Mouse (Mus musculus): ENCODE data around the gene Susd4. TPM values are rescaled to one million over a fixed set of nuclear protein-coding genes. Genes with fewer than 3 reads are reported as not detected.

Gene Susd4
- total and polyA plus RNA-seq, 2 experiments = 1.3 to 8.3 TPM

- DNase-seq (ENCODE audit: extremely low read depth, low read depth, low spot score) = peak; percentile 78
- H3K4me1 ChIP-seq (ENCODE audit: control insufficient read depth, insufficient read depth, low read length) = peaks cover 11% of the 10 kb centered on the region; the same call in 1 of the 2 replicates
- H3K36me3 ChIP-seq (ENCODE audit: control insufficient read depth, insufficient read depth, low read length) = no peaks in the 10 kb centered on the region
- no peak overlapping the region for H3K9ac ChIP-seq (ENCODE audit: low read depth, low read length)
- H3K27ac ChIP-seq (replicated peaks; ENCODE audit: insufficient read depth, low read depth, low read length) = no peak overlapping the region
- no peaks in the 10 kb centered on the region for H3K27me3 ChIP-seq (ENCODE audit: control insufficient read depth, insufficient read depth, low read length)
- TF ChIP-seq POLR2A (IDR thresholded peaks at IDR 0.05; ENCODE audit: extremely low read depth, insufficient read depth, low read length) = no peak
- TF ChIP-seq CTCF (IDR thresholded peaks at IDR 0.05; ENCODE audit: low read depth, low read length) = no peak
- no peak overlapping the region for H3K4me3 ChIP-seq (ENCODE audit: insufficient read depth, low read depth, low read length)
- 54% methylated on average over 4 of the region's 4 CpGs for WGBS
- no peaks in the 10 kb centered on the region for H3K79me2 ChIP-seq (ENCODE audit: control insufficient read depth, insufficient read depth, low read length)
These were observed 150.7 kb downstream of the Susd4 start for GRCm38 (mm10) chr1:182914121-182914908.

- TF ChIP-seq POLR2A (IDR thresholded peaks at IDR 0.05; ENCODE audit: extremely low read depth, insufficient read depth, low read length) = no peak
- WGBS = 64% methylated on average over 5 of the region's 5 CpGs
- H3K4me1 ChIP-seq (ENCODE audit: control insufficient read depth, insufficient read depth, low read length) = peaks cover 11% of the 10 kb centered on the region; the same call in 1 of the 2 replicates
These were observed 152.5 kb downstream of the Susd4 start for GRCm38 (mm10) chr1:182916166-182916565.

GRCm38 (mm10) chr1:182918718-182919346 lies 155.2 kb downstream of the Susd4 start:
- H3K9ac ChIP-seq (ENCODE audit: low read depth, low read length) = no peak overlapping the region
- H3K27me3 ChIP-seq (ENCODE audit: control insufficient read depth, insufficient read depth, low read length) = no peaks in the 10 kb centered on the region
- H3K4me1 ChIP-seq (ENCODE audit: control insufficient read depth, insufficient read depth, low read length) = peaks cover 11% of the 10 kb centered on the region; the same call in 1 of the 2 replicates
- no peak overlapping the region for H3K27ac ChIP-seq (replicated peaks; ENCODE audit: insufficient read depth, low read depth, low read length)
- no peaks in the 10 kb centered on the region for H3K79me2 ChIP-seq (ENCODE audit: control insufficient read depth, insufficient read depth, low read length)
- TF ChIP-seq CTCF (IDR thresholded peaks at IDR 0.05; ENCODE audit: low read depth, low read length) (no peak), POLR2A (IDR thresholded peaks at IDR 0.05; ENCODE audit: extremely low read depth, insufficient read depth, low read length) (no peak)
- H3K4me3 ChIP-seq (ENCODE audit: insufficient read depth, low read depth, low read length) = no peak overlapping the region
- 73% methylated on average over 8 of the region's 8 CpGs for WGBS
- no peak for DNase-seq (ENCODE audit: extremely low read depth, low read depth, low spot score)
- H3K36me3 ChIP-seq (ENCODE audit: control insufficient read depth, insufficient read depth, low read length) = no peaks in the 10 kb centered on the region

More at GRCm38 (mm10) chr1:182916166-182916565, 152.5 kb downstream of the Susd4 start:
- no peak overlapping the region for H3K9ac ChIP-seq (ENCODE audit: low read depth, low read length)
- no peak overlapping the region for H3K27ac ChIP-seq (replicated peaks; ENCODE audit: insufficient read depth, low read depth, low read length)
- no peaks in the 10 kb centered on the region for H3K36me3 ChIP-seq (ENCODE audit: control insufficient read depth, insufficient read depth, low read length)
- peak; percentile 67 for DNase-seq (ENCODE audit: extremely low read depth, low read depth, low spot score)
- H3K27me3 ChIP-seq (ENCODE audit: control insufficient read depth, insufficient read depth, low read length) = no peaks in the 10 kb centered on the region
- no peaks in the 10 kb centered on the region for H3K79me2 ChIP-seq (ENCODE audit: control insufficient read depth, insufficient read depth, low read length)
- H3K4me3 ChIP-seq (ENCODE audit: insufficient read depth, low read depth, low read length) = no peak overlapping the region

GRCm38 (mm10) chr1:182922824-182923223 lies 159.2 kb downstream of the Susd4 start:
- Histone ChIP-seq H3K79me2 (ENCODE audit: control insufficient read depth, insufficient read depth, low read length) (no peaks in the 10 kb centered on the region), H3K36me3 (ENCODE audit: control insufficient read depth, insufficient read depth, low read length) (no peaks in the 10 kb centered on the region), H3K27me3 (ENCODE audit: control insufficient read depth, insufficient read depth, low read length) (no peaks in the 10 kb centered on the region), H3K4me3 (ENCODE audit: insufficient read depth, low read depth, low read length) (no peak overlapping the region), H3K27ac (replicated peaks; ENCODE audit: insufficient read depth, low read depth, low read length) (no peak overlapping the region), H3K9ac (ENCODE audit: low read depth, low read length) (no peak overlapping the region), H3K4me1 (ENCODE audit: control insufficient read depth, insufficient read depth, low read length) (no peaks in the 10 kb centered on the region)
- no peak for DNase-seq (ENCODE audit: extremely low read depth, low read depth, low spot score)
- no peak for TF ChIP-seq CTCF (IDR thresholded peaks at IDR 0.05; ENCODE audit: low read depth, low read length)
- TF ChIP-seq POLR2A (IDR thresholded peaks at IDR 0.05; ENCODE audit: extremely low read depth, insufficient read depth, low read length) = no peak
- whole genome bisulfite sequencing = 80% methylated on average over 4 of the region's 4 CpGs

GRCm38 (mm10) chr1:182926465-182926864 lies 162.8 kb downstream of the Susd4 start:
- 88% methylated on average over 6 of the region's 6 CpGs for WGBS
- Histone ChIP-seq H3K36me3 (ENCODE audit: control insufficient read depth, insufficient read depth, low read length) (no peaks in the 10 kb centered on the region), H3K27me3 (ENCODE audit: control insufficient read depth, insufficient read depth, low read length) (no peaks in the 10 kb centered on the region), H3K4me3 (ENCODE audit: insufficient read depth, low read depth, low read length) (no peak overlapping the region), H3K27ac (replicated peaks; ENCODE audit: insufficient read depth, low read depth, low read length) (no peak overlapping the region), H3K79me2 (ENCODE audit: control insufficient read depth, insufficient read depth, low read length) (no peaks in the 10 kb centered on the region), H3K9ac (ENCODE audit: low read depth, low read length) (no peak overlapping the region), H3K4me1 (ENCODE audit: control insufficient read depth, insufficient read depth, low read length) (no peaks in the 10 kb centered on the region)
- TF ChIP-seq POLR2A (IDR thresholded peaks at IDR 0.05; ENCODE audit: extremely low read depth, insufficient read depth, low read length) (no peak), CTCF (IDR thresholded peaks at IDR 0.05; ENCODE audit: low read depth, low read length) (no peak)
- DNase-seq (ENCODE audit: extremely low read depth, low read depth, low spot score) = no peak
